Mouse (Mus musculus): Measurements from ENCODE around the gene Adrm1. TPM values are rescaled to one million over a fixed set of nuclear protein-coding genes. Genes with fewer than 3 reads are reported as not detected.

Adrm1 gene
- total RNA-seq, 2 experiments from 2014 or later = 73.1 to 83.5 TPM

DNA sequence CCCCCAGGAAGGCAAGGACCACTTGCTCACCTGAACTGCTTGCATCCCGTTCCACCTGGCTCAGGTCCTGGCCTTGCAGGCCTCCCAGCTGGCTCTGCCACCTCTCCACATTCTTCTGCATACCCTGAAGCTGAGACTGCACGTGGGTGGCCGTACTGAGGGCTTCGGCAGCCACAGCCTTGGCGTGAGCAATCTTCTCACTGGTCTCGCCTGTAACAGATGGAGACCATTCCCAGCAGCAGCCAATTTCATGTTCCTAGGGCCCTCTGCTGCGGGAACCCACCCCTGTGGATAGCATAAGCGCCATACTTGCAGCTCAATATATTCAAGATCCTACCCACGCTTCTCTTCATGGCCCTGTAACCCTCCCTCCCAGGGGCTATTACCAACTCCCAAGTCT lies 10.3 kb downstream of the Adrm1 start:
- no peak for DNase-seq (ENCODE audit: low spot score)
- intact Hi-C loops (cut with DNase I) = no loop called here

- intact Hi-C loops (cut with DNase I) = no loop called here
- DNase-seq (ENCODE audit: low spot score) = no peak
These were observed 12.9 kb downstream of the Adrm1 start for GRCm38 (mm10) chr2:180184011-180184751.

GRCm38 (mm10) chr2:180184752-180185109 lies 13.4 kb downstream of the Adrm1 start:
- intact Hi-C loops (cut with DNase I) = no loop called here
- no peak for DNase-seq (ENCODE audit: low spot score)

DNA sequence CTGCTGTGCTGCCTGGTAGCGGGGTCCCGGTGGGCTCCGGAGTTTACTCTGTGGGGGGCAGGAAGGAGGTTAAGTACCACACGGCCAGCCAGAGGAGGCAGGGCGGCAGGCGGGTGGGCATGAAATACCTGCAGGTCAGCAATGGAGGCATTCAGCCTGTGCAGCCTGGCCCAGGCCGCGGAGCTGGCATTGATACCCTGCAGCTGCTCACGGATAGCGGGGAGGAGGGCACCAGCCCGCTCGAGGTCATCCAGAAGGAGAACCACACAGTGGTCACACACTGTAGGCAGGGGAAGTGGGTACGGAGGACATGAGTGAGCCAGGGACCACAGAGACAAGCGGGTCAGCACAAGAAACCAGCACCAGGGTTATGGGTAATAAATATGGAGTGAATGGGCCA lies 14.4 kb downstream of the Adrm1 start:
- intact Hi-C loops (cut with DNase I) = no loop called here

GRCm38 (mm10) chr2:180187362-180187761 lies 16.1 kb downstream of the Adrm1 start:
- intact Hi-C loops (cut with DNase I) = no loop called here
- no peak for DNase-seq (ENCODE audit: low spot score)

More for the DNA sequence above, 14.4 kb downstream of the Adrm1 start:
- no peak for DNase-seq (ENCODE audit: low spot score)

GRCm38 (mm10) chr2:180196610-180197322 lies 25.5 kb downstream of the Adrm1 start:
- no peak for DNase-seq (ENCODE audit: low spot score)
- intact Hi-C loops (cut with DNase I) = no loop called here

DNA sequence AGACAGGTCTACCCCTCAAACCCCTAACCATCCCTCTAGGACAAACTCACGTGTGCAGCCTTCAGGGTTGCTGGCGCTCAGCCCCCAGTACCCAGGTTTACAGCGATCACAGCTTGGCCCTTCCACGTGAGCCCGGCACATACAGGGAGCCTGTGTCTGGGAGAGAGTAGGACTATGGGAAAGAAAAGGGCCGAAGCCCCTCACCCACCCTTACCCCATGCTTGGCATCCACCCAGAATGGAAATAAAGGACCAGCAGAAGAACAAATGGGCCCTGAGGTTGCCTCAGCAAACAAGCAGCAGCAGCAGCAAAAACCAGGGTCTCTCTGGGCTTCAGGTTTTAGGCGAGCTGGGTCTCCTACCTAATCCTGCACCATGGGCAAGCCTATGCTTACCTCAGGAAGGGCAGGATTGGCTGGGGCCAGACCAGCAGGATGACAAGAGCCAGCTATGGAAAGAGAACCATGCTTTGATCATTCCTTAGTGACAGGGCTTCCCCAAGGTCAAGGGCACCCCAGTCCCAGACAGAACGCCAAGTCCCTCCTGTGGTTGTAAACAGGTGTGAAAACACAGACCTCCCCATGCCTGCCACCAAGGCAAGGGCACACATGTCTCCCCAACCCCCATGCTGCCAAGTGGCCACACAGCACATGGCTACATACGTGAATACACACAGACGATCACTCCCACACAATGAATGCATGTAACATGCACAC lies 26.2 kb downstream of the Adrm1 start:
- intact Hi-C loops (cut with DNase I) = no loop called here
- DNase-seq (ENCODE audit: low spot score) = no peak

GRCm38 (mm10) chr2:180198782-180199181 lies 27.5 kb downstream of the Adrm1 start:
- DNase-seq (ENCODE audit: low spot score) = no peak
- intact Hi-C loops (cut with DNase I) = no loop called here

DNA sequence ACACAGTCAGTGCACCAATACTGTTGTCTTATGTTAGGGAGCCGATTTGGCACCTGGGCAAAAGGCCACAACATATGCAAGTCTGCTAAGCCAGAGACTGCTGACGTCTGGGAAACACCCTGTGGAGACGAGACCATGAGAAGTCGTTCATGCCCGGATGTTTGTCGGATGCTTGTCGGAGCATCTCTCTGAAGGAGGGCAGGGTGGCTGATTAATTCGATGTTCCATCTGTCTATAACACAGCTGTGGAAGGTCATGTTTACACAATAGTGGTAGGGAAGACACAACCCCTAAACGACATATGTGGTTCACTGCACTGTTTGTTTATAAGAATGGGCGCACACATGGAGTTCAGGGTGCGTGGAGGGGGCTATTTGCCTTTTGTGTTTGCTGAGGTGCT lies 29.4 kb downstream of the Adrm1 start:
- intact Hi-C loops (cut with DNase I) = no loop called here
- no peak for DNase-seq (ENCODE audit: low spot score)

- no peak for DNase-seq (ENCODE audit: low spot score)
- intact Hi-C loops (cut with DNase I) = no loop called here
These were observed 30.0 kb downstream of the Adrm1 start for GRCm38 (mm10) chr2:180201303-180201702.

- intact Hi-C loops (cut with DNase I) = no loop called here
- DNase-seq (ENCODE audit: low spot score) = no peak
These were observed 31.0 kb downstream of the Adrm1 start for GRCm38 (mm10) chr2:180202263-180202662.

DNA sequence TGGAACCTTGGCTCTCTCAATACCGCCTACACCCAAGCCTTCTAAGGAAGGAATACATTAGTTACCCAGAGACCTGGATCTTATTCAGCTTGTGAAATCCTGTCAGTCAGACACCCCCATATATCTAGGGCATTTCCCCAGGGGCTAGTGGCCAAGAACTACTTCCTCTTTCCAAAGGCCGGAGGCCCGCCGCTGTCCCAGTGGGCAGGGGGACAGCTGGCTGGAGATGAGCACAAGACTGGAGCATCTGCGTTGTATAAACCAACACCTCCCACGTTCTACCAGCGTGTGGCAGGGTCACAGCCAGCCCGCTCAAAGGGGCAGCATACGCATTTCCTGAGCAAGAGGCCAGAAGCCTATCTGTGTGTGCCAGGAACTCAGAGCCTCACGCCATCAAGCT lies 31.5 kb downstream of the Adrm1 start:
- DNase-seq (ENCODE audit: low spot score) = no peak
- intact Hi-C loops (cut with DNase I) = no loop called here

DNA sequence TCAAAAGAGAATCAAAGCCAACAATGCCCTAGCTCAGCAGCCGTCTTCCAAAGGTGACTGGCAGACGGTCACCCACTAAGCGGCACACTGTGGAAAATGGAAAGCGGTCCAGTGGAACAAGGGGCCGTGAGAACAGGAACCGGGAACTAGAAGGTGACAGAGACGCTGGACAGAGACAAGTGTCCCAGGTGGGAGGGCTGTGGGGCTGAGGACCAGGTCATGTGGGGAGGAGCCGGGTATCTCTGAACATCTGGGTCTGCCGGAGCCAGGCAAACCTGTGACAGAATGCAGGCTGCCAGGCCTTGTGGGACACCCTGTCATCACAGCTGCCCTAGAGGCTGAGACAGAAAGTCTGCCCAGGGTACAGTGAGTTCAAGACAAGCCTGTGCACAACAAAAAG lies 33.2 kb downstream of the Adrm1 start:
- intact Hi-C loops (cut with DNase I) = no loop called here
- no peak for DNase-seq (ENCODE audit: low spot score)

GRCm38 (mm10) chr2:180205083-180205955 lies 34.0 kb downstream of the Adrm1 start:
- no peak for DNase-seq (ENCODE audit: low spot score)
- intact Hi-C loops (cut with DNase I) = no loop called here

DNA sequence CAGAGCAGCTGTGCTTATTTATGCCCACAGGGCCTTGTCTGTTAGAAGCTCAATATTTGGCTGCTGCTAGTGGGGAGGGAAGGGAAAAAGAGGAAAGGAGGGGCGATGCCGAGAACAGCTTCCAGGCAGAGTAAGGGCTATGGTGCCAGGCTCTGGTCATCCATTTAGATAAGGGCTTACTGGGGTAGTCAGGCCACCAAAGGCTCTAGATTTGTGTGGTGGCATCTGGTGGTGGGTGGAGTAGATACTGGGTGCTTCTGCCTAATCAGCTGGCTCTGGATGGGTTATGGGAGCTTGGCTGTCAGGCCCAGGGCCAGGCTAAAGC lies 34.6 kb downstream of the Adrm1 start:
- intact Hi-C loops (cut with DNase I) = no loop called here
- DNase-seq (ENCODE audit: low spot score) = no peak

DNA sequence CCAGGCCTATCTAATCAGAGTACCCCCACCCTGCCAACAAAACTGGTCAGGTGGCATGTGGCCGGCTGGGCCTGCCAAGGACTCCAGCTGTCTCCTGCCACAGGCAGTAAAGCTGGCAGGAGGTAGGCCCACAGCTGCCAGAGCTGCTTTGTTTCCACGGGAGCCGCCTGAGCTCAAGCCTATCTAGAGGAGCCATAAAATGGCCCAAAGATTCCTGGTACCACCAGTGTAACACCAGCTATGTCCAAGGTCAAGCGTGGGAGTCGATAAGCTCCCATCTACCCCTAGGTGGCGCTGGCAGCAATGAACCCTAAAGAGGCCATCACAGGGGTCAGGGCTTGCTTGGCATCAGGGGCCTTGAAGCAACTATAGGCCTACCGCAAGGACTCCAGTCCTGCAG lies 36.6 kb downstream of the Adrm1 start:
- intact Hi-C loops (cut with DNase I) = loop anchor here (1.0 to 2.0 kb wide), 2 partner anchors 17 to 43 kb away; partner anchors contain the start of gene Lama5
- no peak for DNase-seq (ENCODE audit: low spot score)

- intact Hi-C loops (cut with DNase I) = loop anchor here (1.0 to 2.0 kb wide), 2 partner anchors 16 to 42 kb away; partner anchors contain the start of gene Lama5
- no peak for DNase-seq (ENCODE audit: low spot score)
These were observed 37.7 kb downstream of the Adrm1 start for GRCm38 (mm10) chr2:180208976-180209375.

- intact Hi-C loops (cut with DNase I) = no loop called here
- DNase-seq (ENCODE audit: low spot score) = no peak
These were observed 41.0 kb downstream of the Adrm1 start for GRCm38 (mm10) chr2:180212255-180212654.

DNA sequence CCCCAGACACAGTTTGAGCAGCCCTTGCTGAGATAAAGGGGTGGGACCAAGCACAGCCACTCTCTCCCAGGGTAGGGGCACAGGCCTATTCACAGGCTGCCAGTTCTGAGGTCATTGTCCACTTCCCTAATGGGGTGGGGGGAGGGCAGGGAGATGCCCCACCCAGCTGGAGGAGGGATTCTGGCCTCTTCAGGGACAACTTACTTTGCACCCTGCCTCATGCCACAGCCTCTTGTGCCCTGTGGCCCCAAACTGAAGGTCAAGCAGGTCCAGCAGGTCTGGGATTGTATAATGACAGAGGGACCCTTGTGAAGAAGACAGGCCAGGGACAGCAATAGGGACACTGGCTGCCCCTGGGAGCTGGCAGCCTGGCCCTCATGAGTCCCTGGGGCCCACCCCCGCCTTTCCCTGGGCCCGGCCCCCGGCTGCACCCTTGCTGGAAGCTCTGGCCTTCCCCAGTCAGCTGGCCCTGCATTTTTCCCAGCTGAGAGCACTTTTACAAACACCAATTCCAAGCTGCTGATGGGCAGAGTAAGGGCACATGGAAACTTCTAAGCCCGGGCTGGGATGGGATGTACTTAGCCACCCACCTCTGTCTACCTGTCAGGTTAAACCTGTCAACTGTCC lies 43.2 kb downstream of the Adrm1 start:
- intact Hi-C loops (cut with DNase I) = no loop called here
- no peak for DNase-seq (ENCODE audit: low spot score)

GRCm38 (mm10) chr2:180215011-180215461 lies 43.8 kb downstream of the Adrm1 start:
- no peak for DNase-seq (ENCODE audit: low spot score)
- intact Hi-C loops (cut with DNase I) = no loop called here
